Mouse (Mus musculus) monocyte, adult 5-6 weeks (primary cell): ENCODE measurements around the gene Smoc1. TPM values are rescaled to one million over a fixed set of nuclear protein-coding genes. Genes with fewer than 3 reads are reported as not detected.

Source experiments
- ATAC-seq: fragments of 153-309, 156-312 bp; replicated peaks from 2 replicates; pipeline ENCODE4 v1.8.0; 2017; ENCODE audit warnings: mild to moderate bottlenecking; ENCODE audit not compliant: low TSS enrichment, insufficient number of reproducible peaks, severe bottlenecking, poor library complexity, low FRiP score
- total RNA-seq: library from RNA; stranded (forward); fragments of 200-1000, 200-491, 200-594 nt; gene quantifications from 3 replicates; pipeline ENCODE4 v1.2.3, GENCODE M21; 2017

Gene Smoc1
- total RNA-seq, 1 experiment from 2014 or later: 0.19 TPM

- ATAC-seq: no peak
Measured at GRCm38 (mm10) chr12:81018516-81019279, 7.9 kb upstream of the Smoc1 start.

- no peak for ATAC-seq
Measured at GRCm38 (mm10) chr12:81019280-81019935, 7.2 kb upstream of the Smoc1 start.

GRCm38 (mm10) chr12:81024407-81024806, 2.2 kb upstream of the Smoc1 start:
- no peak for ATAC-seq

GRCm38 (mm10) chr12:81024993-81025392, 1.6 kb upstream of the Smoc1 start:
- ATAC-seq: no peak

- ATAC-seq: no peak
Measured at GRCm38 (mm10) chr12:81026995-81027942, 661 bp downstream of the Smoc1 start.

GRCm38 (mm10) chr12:81028291-81028920, 1.8 kb downstream of the Smoc1 start:
- no peak for ATAC-seq

GRCm38 (mm10) chr12:81029731-81030130, 3.1 kb downstream of the Smoc1 start:
- ATAC-seq: no peak

- ATAC-seq: no peak
Measured at GRCm38 (mm10) chr12:81031579-81031978, 5.0 kb downstream of the Smoc1 start.

- ATAC-seq: no peak
Measured at GRCm38 (mm10) chr12:81033389-81034041, 6.9 kb downstream of the Smoc1 start.

- ATAC-seq: no peak
Measured at GRCm38 (mm10) chr12:81034042-81034417, 7.4 kb downstream of the Smoc1 start.

GRCm38 (mm10) chr12:81035850-81036249, 9.2 kb downstream of the Smoc1 start:
- no peak for ATAC-seq

GRCm38 (mm10) chr12:81043616-81044015, 17.0 kb downstream of the Smoc1 start:
- ATAC-seq: no peak

GRCm38 (mm10) chr12:81046926-81047325, 20.3 kb downstream of the Smoc1 start:
- ATAC-seq: no peak

- no peak for ATAC-seq
Measured at GRCm38 (mm10) chr12:81049661-81050060, 23.1 kb downstream of the Smoc1 start.

- no peak for ATAC-seq
Measured at GRCm38 (mm10) chr12:81055000-81055705, 28.5 kb downstream of the Smoc1 start.

- no peak for ATAC-seq
Measured at GRCm38 (mm10) chr12:81055811-81056210, 29.2 kb downstream of the Smoc1 start.

- no peak for ATAC-seq
Measured at GRCm38 (mm10) chr12:81057619-81058018, 31.0 kb downstream of the Smoc1 start.

- ATAC-seq: no peak
Measured at GRCm38 (mm10) chr12:81058561-81058960, 32.0 kb downstream of the Smoc1 start.
